Mouse (Mus musculus) spleen, postnatal 4 days (tissue): Measurements from ENCODE around the gene Gm48551.

Source experiments
- DNase-seq, 2 experiments: peaks; one replicate each; pipeline ENCODE4 v3.0.0; 2022; ENCODE audit warnings: low spot score in 2 of 2

The Gm48551 gene

GRCm38 (mm10) chr10:81417227-81418215 lies 33.3 kb downstream of the Gm48551 start:
- DNase-seq, result no peak

DNA sequence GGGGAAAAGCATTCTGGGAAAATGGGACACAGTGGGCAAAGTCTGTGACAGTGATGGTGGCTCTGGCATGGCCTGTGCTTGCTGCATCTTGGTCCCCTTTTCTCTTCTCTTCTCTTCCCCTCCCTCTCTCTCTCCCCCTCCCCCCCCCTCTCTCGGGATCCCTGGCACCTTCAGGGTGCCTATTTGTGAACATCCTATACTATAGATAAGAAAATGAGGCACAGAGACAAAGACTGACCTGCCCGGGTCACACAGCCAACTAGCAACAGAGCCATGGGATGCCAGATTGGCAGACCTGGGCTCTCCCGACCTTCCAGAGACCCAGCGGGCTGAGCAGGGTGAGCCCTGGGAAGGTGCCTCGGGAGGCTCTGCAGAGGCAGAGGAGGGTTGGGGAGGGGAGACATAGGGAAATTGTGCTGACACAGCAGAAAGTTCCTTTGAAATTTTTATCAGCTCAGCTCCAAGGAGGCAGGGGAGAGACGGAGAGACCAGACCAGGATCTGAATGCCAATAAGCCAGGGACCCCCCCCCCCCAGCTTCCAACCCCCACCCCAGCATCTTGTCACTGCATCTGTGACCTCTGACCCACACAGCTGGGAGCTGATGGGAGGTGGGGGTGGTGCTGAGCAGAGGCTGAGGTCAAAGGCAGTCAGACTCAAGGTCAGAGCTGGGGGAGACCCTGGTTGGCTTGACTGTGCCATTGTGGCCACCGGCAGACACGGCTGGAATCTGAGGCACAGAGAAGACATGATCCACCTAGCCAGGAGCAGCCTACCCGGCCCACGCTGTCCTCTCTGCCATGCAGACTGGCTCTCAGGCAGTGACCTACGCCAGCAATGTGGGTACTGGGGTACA lies 34.2 kb downstream of the Gm48551 start:
- DNase-seq, result no peak

DNA sequence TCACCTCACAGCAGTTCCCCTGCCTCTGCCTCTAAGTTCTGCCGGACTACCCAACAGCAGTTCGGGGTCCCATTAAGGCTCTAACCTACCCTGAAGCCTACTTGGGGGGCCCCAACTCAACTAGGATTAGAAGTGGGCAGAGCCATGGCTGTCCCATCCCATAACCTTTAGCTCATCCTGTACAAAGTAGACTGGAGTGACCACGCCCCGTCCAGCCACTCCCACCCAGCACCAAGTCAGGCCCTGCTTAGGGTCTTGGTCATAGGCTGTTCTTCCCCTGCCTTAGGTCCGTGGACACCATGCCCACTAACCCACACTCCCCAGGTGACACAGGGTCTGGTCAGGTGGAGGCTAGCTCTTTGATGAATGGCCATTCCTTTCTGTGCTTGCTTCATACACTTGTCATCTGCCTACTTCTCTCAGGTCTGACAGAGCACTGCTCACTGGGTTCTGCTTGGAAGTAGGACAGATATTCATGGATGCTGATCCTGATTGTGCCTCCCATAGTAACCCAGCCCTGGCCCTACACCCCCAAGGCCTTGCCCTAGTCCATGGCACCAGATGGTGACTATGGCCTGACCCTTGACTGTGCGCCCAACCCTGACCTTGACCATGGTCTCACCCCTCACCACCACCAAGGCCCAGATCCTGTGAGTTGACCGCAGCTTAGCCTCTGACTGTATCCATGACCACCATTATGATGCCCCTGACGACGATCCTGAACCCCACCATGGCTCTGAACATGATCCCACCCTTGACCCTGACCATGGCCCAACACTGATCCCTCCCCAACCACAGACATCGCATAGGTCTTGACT lies 35.1 kb downstream of the Gm48551 start:
- no peak for DNase-seq

GRCm38 (mm10) chr10:81420191-81420767 lies 36.0 kb downstream of the Gm48551 start:
- DNase-seq, result no peak

DNA sequence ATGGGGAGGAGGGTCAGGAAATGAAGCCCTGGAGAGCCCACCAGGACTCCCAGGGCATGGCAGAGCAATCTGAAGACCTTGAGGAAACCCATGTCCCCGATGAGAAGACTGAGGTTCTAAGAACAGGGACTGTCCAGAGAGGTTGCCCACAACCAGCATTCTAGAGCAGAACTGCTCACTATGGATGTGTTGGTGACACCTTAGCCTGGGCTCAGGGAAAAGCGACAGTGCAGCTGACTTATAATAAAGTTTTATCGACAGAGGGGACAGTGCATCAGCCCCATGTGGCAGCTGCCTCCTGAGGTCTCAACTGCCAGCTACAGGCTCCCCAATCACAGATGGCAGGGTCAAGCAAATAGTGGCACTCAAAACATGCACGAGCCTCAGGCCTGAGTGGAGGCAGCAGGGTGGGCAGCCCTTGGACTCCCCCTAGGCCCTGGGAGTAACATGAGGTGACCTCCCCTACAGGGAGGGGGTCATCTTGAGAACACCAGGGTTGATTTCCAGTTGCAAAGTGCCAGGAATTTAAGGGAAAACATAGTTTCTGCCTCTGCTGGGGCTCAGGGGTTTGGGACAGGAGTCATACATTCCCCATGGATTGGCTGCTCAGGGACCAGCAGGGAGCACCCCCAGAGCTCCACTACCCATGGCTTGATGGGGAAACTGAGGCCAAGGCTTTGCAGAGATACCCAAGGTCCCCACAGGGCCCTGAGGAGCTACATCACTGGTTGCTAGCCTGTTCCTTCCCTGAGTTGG lies 37.0 kb downstream of the Gm48551 start:
- peak; percentile 11 to 56 for DNase-seq

DNA sequence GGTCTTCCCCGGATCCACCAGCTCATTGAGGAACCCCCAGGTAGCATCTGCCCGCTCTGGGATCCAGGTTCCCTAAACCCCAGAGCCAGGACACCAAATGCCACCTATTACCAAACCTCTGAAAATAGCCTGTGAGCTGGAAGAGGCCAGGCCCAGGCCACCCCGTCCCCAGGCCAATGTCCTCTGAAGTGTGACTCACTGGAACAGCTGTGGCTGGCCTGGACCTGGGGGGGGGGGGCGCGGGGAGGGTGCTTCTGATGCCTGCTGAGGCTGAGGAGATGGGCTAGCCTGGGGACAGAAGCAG lies 37.5 kb downstream of the Gm48551 start:
- DNase-seq, result no peak

DNA sequence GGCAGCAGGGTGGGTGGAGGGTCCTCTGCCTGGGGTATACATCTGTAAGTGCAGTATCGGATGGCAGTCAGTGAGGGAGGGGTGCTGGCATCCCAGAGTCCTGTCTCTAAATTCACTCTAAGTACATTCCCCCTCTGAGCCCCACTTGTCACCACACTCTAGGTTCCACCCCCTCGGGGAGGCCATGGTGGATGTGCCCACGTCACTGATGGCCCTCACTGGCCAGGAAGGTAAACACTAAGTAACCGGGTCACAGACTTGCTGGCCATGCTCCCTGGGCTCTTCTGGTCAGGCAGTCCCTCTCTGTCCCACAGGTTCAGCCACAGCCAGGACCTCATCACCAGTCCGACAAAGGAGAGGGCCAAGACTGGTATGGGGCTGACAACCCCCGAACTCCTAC lies 37.9 kb downstream of the Gm48551 start:
- DNase-seq, result peak in 1 of 2 experiments; percentile 64

DNA sequence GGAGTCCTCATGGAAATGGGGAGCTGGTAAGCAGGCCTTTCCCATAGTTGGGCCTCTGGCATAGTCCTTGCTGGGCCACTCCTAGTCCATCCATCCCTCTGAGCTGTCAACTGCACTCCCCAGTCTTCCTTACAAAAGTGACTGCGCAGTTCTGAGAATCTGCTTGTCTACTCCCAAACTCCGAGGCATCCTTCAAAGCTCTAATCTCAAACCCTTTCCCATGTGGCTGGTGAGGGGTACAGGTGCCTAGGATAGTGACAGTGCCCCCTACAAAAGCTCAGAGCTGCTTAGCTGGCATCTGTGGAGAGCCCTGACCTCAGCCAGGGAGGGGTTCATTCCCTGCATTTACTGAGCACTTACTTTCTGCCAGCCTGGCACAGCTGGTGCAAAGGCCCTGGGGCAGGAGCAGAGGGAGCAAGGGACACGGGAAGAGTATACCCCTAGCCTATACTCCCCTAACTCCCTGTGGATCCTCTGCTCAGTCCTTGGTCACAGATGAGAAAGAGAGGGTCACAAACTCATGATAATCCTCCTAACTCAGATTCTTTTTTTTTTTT lies 38.5 kb downstream of the Gm48551 start:
- no peak for DNase-seq

- DNase-seq, result peak in 1 of 2 experiments; percentile 11
Observed at GRCm38 (mm10) chr10:81423476-81424245, 39.4 kb downstream of the Gm48551 start.

DNA sequence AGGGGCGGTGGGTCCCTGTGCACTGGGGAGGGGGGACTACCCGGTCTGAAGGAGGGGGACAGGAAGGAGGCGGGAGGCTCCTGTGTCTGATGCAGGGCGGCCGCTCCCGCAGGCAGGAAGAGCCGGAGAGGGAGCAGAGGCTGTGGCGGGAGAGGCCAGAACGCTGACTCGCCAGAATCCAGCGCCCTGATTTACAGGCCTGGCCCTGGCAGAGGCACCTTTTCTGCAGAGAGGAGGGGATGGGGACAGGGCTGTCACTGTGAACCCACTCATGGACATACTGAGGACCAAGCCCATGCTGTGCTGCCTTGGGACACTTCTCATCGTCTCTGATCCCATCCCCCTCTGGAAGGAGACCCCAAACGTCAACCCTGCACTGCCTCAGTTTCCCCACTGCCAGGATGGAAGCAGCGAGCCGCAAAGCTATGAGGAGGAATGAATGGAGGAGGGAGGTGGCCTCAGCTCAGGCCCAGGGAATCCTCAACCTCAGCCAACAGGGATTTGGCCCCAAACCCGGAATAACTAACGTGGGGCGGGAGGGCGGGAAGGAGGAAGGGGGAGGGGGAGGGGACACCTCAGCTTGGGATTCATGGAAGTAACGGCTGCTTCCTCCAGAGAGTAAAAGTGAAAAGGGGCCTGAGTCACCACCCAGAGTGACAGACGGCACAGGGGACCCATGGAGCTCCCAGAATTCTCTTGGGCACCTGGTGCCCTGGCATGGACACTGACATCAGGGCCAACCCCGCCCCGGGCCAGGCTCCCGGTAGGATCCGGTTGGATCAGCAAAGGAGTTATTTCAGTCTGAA lies 40.2 kb downstream of the Gm48551 start:
- peak; percentile 15 to 63 for DNase-seq

GRCm38 (mm10) chr10:81425236-81425850 lies 41.1 kb downstream of the Gm48551 start:
- peak; percentile 13 to 63 for DNase-seq

DNA sequence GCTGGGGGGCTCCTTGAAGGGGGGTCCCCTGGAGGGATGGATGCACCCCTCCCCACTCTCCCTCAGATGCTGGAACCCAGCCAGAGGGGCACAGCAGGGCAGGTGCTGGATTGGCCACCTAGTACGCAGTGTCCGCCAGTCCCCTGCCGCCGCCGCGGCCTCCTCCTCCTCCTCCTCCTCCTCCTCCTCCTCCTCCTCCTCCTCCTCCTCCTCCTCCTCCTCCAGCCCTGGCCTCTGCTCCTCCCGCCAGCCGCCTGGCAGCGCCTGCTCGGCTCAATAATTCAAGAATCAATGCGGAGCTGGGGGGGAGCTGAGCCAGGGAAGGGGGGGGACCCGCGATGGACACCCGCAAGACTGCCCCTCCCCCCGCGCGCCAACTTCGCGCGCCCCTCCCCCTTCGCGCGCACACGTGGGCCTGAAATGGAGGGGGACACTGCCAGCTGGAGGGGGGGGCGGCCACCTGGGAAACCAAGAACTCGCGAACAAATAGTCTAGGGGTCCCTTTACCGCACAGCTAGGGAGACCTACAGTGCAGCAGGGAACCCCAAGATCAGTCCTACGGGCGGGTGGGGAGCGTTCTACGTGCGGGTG lies 41.9 kb downstream of the Gm48551 start:
- DNase-seq, result peak; percentile 12 to 62

DNA sequence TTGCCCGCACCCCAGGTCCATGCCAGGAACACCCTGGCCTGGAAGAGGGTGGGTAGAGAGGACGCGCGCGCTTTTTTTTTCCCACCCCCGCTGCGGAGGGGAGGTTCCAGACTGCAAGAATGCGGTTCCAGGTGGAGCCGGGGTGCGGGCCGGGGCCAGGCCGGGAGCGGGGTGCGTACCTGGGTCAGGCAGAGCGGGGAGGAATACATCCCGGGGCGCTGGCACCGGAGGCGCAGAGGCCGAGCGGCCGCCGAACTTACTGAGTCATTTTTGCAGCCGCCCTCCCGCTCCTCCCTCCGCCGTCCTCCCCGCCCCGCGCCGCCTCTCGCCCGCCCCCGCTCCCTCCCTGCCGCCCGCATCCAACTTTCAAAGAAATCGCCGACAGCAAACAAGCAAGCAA lies 42.6 kb downstream of the Gm48551 start:
- peak; percentile 29 to 77 for DNase-seq

GRCm38 (mm10) chr10:81427327-81427726 lies 43.1 kb downstream of the Gm48551 start:
- peak; percentile 11 to 64 for DNase-seq

DNA sequence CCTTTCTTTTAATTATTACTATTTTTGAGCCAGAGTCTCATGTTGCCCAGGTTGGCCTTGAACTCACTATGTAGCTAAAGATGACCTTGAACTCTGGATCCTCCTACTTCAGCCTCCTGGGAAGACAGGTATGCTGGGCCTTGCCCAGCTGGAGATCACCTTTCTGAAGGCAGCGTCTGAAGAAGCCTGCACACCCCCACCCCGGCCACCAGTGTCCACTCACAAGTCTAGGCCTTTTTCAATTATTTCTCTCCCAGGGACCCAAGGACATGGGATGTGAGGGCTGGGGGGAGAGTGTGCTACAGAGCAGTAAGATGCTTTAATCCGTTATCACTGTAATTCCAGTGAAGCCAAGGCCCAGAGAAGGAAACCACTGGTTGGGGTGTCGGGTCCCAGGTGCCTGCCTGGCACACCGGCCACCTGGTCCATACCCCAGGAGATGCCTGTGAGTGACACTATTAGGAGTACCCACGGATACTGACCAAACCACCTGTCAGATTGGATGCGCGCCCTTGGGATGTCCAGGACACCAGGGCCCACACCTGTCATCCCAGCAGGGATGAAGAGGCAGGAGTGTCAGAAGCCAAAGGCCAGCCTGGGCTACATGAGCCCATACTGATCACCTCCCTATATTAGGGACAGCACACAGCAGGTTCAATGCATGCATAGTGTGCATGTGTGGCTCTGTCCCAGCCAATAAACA lies 43.7 kb downstream of the Gm48551 start:
- DNase-seq, result peak; percentile 12 to 62

GRCm38 (mm10) chr10:81428507-81428870 lies 44.2 kb downstream of the Gm48551 start:
- peak in 1 of 2 experiments; percentile 10 for DNase-seq

DNA sequence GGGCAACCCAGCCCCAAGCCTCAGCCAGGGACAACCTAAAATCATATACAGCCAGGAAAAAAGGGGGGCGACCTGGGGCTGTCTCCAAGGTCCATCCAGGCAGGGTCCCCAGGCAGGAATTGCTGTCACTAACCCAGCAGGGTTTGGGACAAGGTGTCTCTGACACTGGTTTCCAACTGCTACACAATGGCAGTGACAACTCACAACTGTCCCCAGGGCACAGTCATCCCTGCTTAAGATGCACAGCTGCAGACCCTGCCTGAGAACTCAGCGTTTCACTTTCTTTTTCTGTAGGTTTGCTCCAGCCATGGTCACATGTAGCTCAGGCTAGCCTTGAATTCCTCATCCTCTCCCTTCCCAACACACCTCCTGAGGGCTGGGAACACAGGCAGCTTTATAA lies 44.8 kb downstream of the Gm48551 start:
- DNase-seq, result peak; percentile 14 to 63
